Comparison of ENCODE assay signal across 14 mouse cellular contexts in genomic region chr8:58234220-58234619, GRCm38 (mm10).
DNase-seq lines count a peak whose midpoint lies in the region; ATAC-seq and TF ChIP-seq lines count a peak whose summit lies in the region.
"Had no signal": no experiment of that assay in that cellular context is flagged by ENCODE, and none has a peak within 500 bp of the region (broad histone marks: within the 10 kb centered on the region; RNA-seq: fewer than 3 reads in every experiment).

No protein-coding gene starts in this region.

- H3K79me2 ChIP-seq in heart, adult 2 months (replicated peaks; ENCODE audit: control insufficient read depth, insufficient read depth, low read length) = no peaks in the 10 kb centered on the region

- DNase-seq in heart, adult 2 months = no peak
- DNase-seq in heart, postnatal 10 days = no peak
- DNase-seq in midbrain, embryonic 10.5 days (ENCODE audit: low spot score) = no peak
- DNase-seq in R1 (ENCODE audit: low read depth, low spot score) = peak; percentile 41
- peak; percentile 37 for DNase-seq in retina, embryonic 14.5 days (ENCODE audit: low spot score)
- DNase-seq: cerebellum, adult 2 months; kidney, postnatal 25 days; thymus, postnatal 4 days had no signal

- no peak for TF ChIP-seq EP300 in heart, adult 2 months (IDR thresholded peaks at IDR 0.05; ENCODE audit: insufficient read depth, low read depth, low read length)

- no peaks in the 10 kb centered on the region for H3K9me3 ChIP-seq in midbrain, embryonic 12.5 days
- H3K9me3 ChIP-seq in midbrain, embryonic 10.5 days (replicated peaks) = no peaks in the 10 kb centered on the region
- H3K9me3 ChIP-seq: embryonic facial prominence, embryonic 15.5 days; neural tube, embryonic 13.5 days had no signal

- no peak for TF ChIP-seq POLR2A in heart, adult 2 months (IDR thresholded peaks at IDR 0.05; ENCODE audit: insufficient read depth, low read depth, low read length)

- no peak overlapping the region for H3K27ac ChIP-seq in heart, adult 2 months
- H3K27ac ChIP-seq in midbrain, embryonic 12.5 days (replicated peaks) = no peak overlapping the region
- no peak overlapping the region for H3K27ac ChIP-seq in midbrain, embryonic 10.5 days (replicated peaks)
- H3K27ac ChIP-seq: embryonic facial prominence, embryonic 15.5 days; neural tube, embryonic 13.5 days had no signal

- H3K4me1 ChIP-seq in heart, adult 2 months (ENCODE audit: control insufficient read depth, insufficient read depth, low read length) = no peaks in the 10 kb centered on the region; the same call in 1 of the 2 replicates
- no peaks in the 10 kb centered on the region for H3K4me1 ChIP-seq in midbrain, embryonic 12.5 days
- H3K4me1 ChIP-seq in midbrain, embryonic 10.5 days = no peaks in the 10 kb centered on the region
- H3K4me1 ChIP-seq: embryonic facial prominence, embryonic 15.5 days; neural tube, embryonic 13.5 days had no signal

- 31% methylated on average over 2 of the region's 2 CpGs for WGBS in heart, adult 2 months
- WGBS in midbrain, embryonic 12.5 days = 24% methylated on average over 2 of the region's 2 CpGs
- WGBS in midbrain, embryonic 10.5 days = 32% methylated on average over 2 of the region's 2 CpGs

- intact Hi-C loops in heart, adult 2 months (cut with DNase I) = no loop called here
- intact Hi-C loops in heart, postnatal 10 days (cut with DNase I) = no loop called here

- no peaks in the 10 kb centered on the region for H3K36me3 ChIP-seq in heart, adult 2 months (ENCODE audit: control insufficient read depth, insufficient read depth, low read length)
- H3K36me3 ChIP-seq in midbrain, embryonic 12.5 days = no peaks in the 10 kb centered on the region
- no peaks in the 10 kb centered on the region for H3K36me3 ChIP-seq in midbrain, embryonic 10.5 days
- H3K36me3 ChIP-seq: embryonic facial prominence, embryonic 15.5 days; neural tube, embryonic 13.5 days had no signal

- 0 out of 2 replicates have a peak, but pooled peaks have one; percentile 6 for TF ChIP-seq CTCF in heart, adult 2 months (IDR thresholded peaks at IDR 0.05)

- H3K27me3 ChIP-seq in heart, adult 2 months (ENCODE audit: control insufficient read depth, insufficient read depth, low read length) = no peaks in the 10 kb centered on the region
- no peaks in the 10 kb centered on the region for H3K27me3 ChIP-seq in midbrain, embryonic 12.5 days
- no peaks in the 10 kb centered on the region for H3K27me3 ChIP-seq in midbrain, embryonic 10.5 days (ENCODE audit: low read depth, poor library complexity, severe bottlenecking)
- H3K27me3 ChIP-seq: embryonic facial prominence, embryonic 15.5 days; neural tube, embryonic 13.5 days had no signal

- ATAC-seq in midbrain, embryonic 12.5 days (ENCODE audit: low FRiP score, low read depth) = peak; percentile 30; the same call in 1 of the 2 replicates
- no peak for ATAC-seq in activated CD4-positive, CD25-positive, alpha-beta regulatory T cell, adult 4 months
- ATAC-seq: forebrain, embryonic 16.5 days had no signal

- H3K4me3 ChIP-seq in heart, adult 2 months = no peak overlapping the region
- no peak overlapping the region for H3K4me3 ChIP-seq in midbrain, embryonic 12.5 days
- no peak overlapping the region for H3K4me3 ChIP-seq in midbrain, embryonic 10.5 days
- H3K4me3 ChIP-seq: embryonic facial prominence, embryonic 15.5 days; neural tube, embryonic 13.5 days had no signal

- H3K9ac ChIP-seq in heart, adult 2 months (ENCODE audit: low read depth, low read length) = no peak overlapping the region
- no peak overlapping the region for H3K9ac ChIP-seq in midbrain, embryonic 12.5 days (replicated peaks)
- H3K9ac ChIP-seq: embryonic facial prominence, embryonic 15.5 days; neural tube, embryonic 13.5 days had no signal

- H3K4me2 ChIP-seq in midbrain, embryonic 12.5 days (replicated peaks) = no peak overlapping the region
- H3K4me2 ChIP-seq: embryonic facial prominence, embryonic 15.5 days; midbrain, embryonic 11.5 days; neural tube, embryonic 13.5 days had no signal

Comparison
In these comparisons a context has a peak if more than half of its experiments do, and no peak if none do; other contexts are left out.
1. DNase-seq: peak in R1 (single experiment) and retina, embryonic 14.5 days (single experiment); none in heart, adult 2 months (0 of 2), heart, postnatal 10 days (0 of 2) and midbrain, embryonic 10.5 days (single experiment).